Mouse (Mus musculus) CH12.LX (cell line): Measurements from ENCODE around the gene Cdkn1b. TPM values are rescaled to one million over a fixed set of nuclear protein-coding genes. Genes with fewer than 3 reads are reported as not detected.

Experiments
- DNase-seq: peaks from one replicate; pipeline ENCODE4 v3.0.0-alpha.2; 2013; ENCODE audit errors: extremely low read depth
- H3K27ac ChIP-seq: 2 replicates; pipeline ENCODE4 v1.5.1; 2012; ENCODE audit warnings: low read depth, mild to moderate bottlenecking, control low read depth, moderate library complexity; ENCODE audit not compliant: insufficient read depth
- H3K27me3 ChIP-seq: replicated peaks from 2 replicates; pipeline ENCODE3; 2012; ENCODE audit warnings: inconsistent platforms
- H3K36me3 ChIP-seq, 2 experiments: replicated peaks in 1 of 2; 2 replicates each; pipeline versions ENCODE3 to v1.6.1; 2012; ENCODE audit warnings: inconsistent platforms in 1 of 2, low read length in 1 of 2, mild to moderate bottlenecking in 1 of 2, mixed read lengths in 1 of 2, moderate library complexity in 1 of 2; ENCODE audit not compliant: control insufficient read depth in 1 of 2, insufficient read depth in 1 of 2
- H3K4me1 ChIP-seq, 2 experiments: 2 replicates each; pipeline ENCODE4 v1.6.1; 2012; ENCODE audit warnings: inconsistent platforms in 1 of 2, moderate library complexity in 1 of 2; ENCODE audit not compliant: insufficient read depth in 2 of 2, control insufficient read depth in 1 of 2
- H3K4me2 ChIP-seq: 2 replicates; pipeline ENCODE4 v1.6.1; 2012; ENCODE audit warnings: low read depth, mild to moderate bottlenecking, control low read depth; ENCODE audit not compliant: poor library complexity, insufficient read depth, severe bottlenecking
- H3K4me3 ChIP-seq, 3 experiments: fragments of 150-350 bp in 1 of 3; sonication (generic) in 1 of 3; replicated peaks in 1 of 3; 2 replicates each; pipeline versions ENCODE3 to v1.5.1; 2011 to 2012; ENCODE audit warnings: low read depth in 2 of 3, low read length in 2 of 3, mild to moderate bottlenecking in 2 of 3, moderate library complexity in 2 of 3, control low read depth in 1 of 3, improper control_type of control experiment in 1 of 3, inconsistent platforms in 1 of 3, mixed read lengths in 1 of 3; ENCODE audit not compliant: poor library complexity in 1 of 3
- H3K79me2 ChIP-seq: replicated peaks from 2 replicates; pipeline ENCODE4 v1.6.1; 2012; ENCODE audit warnings: mild to moderate bottlenecking, moderate library complexity; ENCODE audit not compliant: control insufficient read depth, poor library complexity, insufficient read depth, severe bottlenecking; ENCODE audit errors: extremely low read depth
- H3K9ac ChIP-seq: 2 replicates; pipeline ENCODE4 v1.6.1; 2012; ENCODE audit warnings: low read depth, mild to moderate bottlenecking, control low read depth, moderate library complexity; ENCODE audit not compliant: insufficient read depth
- H3K9me3 ChIP-seq: replicated peaks from 2 replicates; pipeline ENCODE3; 2012; ENCODE audit warnings: low read length, inconsistent platforms, mixed read lengths
- BHLHE40 ChIP-seq: IDR thresholded peaks from 2 replicates; pipeline ENCODE4 v1.6.1; 2011; ENCODE audit warnings: mild to moderate bottlenecking, low read depth, low read length, improper control_type of control experiment
- CHD2 ChIP-seq: IDR thresholded peaks from 2 replicates; pipeline ENCODE4 v1.6.1; 2011; ENCODE audit warnings: low read length, improper control_type of control experiment
- ETS1 ChIP-seq: conservative IDR thresholded peaks from 2 replicates; pipeline ENCODE4 v1.6.1; 2012; ENCODE audit warnings: low read depth, mild to moderate bottlenecking, inconsistent platforms, low read length, improper control_type of control experiment, moderate library complexity
- HCFC1 ChIP-seq: IDR thresholded peaks from 2 replicates; pipeline ENCODE4 v1.6.1; 2012; ENCODE audit warnings: low read depth, mild to moderate bottlenecking, inconsistent platforms, low read length, improper control_type of control experiment
- MEF2A ChIP-seq: IDR thresholded peaks from 2 replicates; pipeline ENCODE4 v1.6.1; 2014; ENCODE audit warnings: low read depth, mild to moderate bottlenecking, inconsistent platforms, low read length, improper control_type of control experiment, borderline replicate concordance
- NRF1 ChIP-seq: IDR thresholded peaks from 2 replicates; pipeline ENCODE4 v1.6.1; 2014; ENCODE audit warnings: low read depth, mild to moderate bottlenecking, inconsistent platforms, low read length, improper control_type of control experiment, moderate library complexity
- POLR2AphosphoS2 ChIP-seq: IDR thresholded peaks from 2 replicates; pipeline ENCODE4 v1.6.1; 2011; ENCODE audit warnings: low read depth, low read length, improper control_type of control experiment
- USF2 ChIP-seq: conservative IDR thresholded peaks from 2 replicates; pipeline ENCODE4 v1.6.1; 2011; ENCODE audit warnings: low read depth, low read length, improper control_type of control experiment
- dilution Hi-C: fragments of 300-500 bp; cut with MboI; formaldehyde crosslinking; loops from 2 replicates; pipeline ENCODE4 v1.14.3; 2020; ENCODE audit warnings: low sequenced_read_pairs; ENCODE audit not compliant: extremely low pct_unique_long_range_greater_than_20kb, extremely low pct_ligation_motif_present
- in situ Hi-C: fragments of 300-500 bp; cut with MboI; formaldehyde crosslinking; loops from 3 replicates; pipeline ENCODE4 v1.14.3; 2019; ENCODE audit warnings: low sequenced_read_pairs, low pct_ligation_motif_present, low pct_unique_long_range_greater_than_20kb, mixed read lengths
- polyA plus RNA-seq: library from polyadenylated mRNA; unstranded; fragments of >175 nt; gene quantifications from 2 replicates; pipeline ENCODE4 v1.2.1, GENCODE M21; 2012; ENCODE audit warnings: low read depth; ENCODE audit not compliant: insufficient read length
- total RNA-seq, 2 experiments: library from RNA; depleted of rRNA; stranded (reverse); fragments of 300-350 nt in 1 of 2; fragments of >200 nt in 1 of 2; gene quantifications; 2 replicates each; pipeline ENCODE4 v1.2.3; 2012 to 2014

Gene Cdkn1b
- total and polyA plus RNA-seq, 3 experiments, result 19.2 to 23.5 (median 20.9) TPM

- TF ChIP-seq POLR2AphosphoS2 (no peak), BHLHE40 (peak; percentile 59)
- TF ChIP-seq, all 38 proteins: peak for 1
- dilution Hi-C loops, result no loop called here
- peaks cover 29% of the 10 kb centered on the region for H3K79me2 ChIP-seq
- in situ Hi-C loops, result no loop called here
- H3K4me3 ChIP-seq, result no peak overlapping the region
- no peak overlapping the region for H3K27ac ChIP-seq
- DNase-seq, result no peak
- H3K4me2 ChIP-seq, result no peak overlapping the region
- H3K36me3 ChIP-seq, result peaks cover 0 to 3% of the 10 kb centered on the region in 2 experiments
- peaks cover 0 to 20% of the 10 kb centered on the region in 2 experiments; a peak in 2 of 4 replicates for H3K4me1 ChIP-seq
- H3K27me3 ChIP-seq, result no peaks in the 10 kb centered on the region
- H3K9ac ChIP-seq, result no peak overlapping the region
- H3K9me3 ChIP-seq, result no peaks in the 10 kb centered on the region
These were observed 1.4 kb upstream of the Cdkn1b start for GRCm38 (mm10) chr6:134918769-134919168.

- Histone ChIP-seq H3K36me3 (peaks cover 0 to 5% of the 10 kb centered on the region in 2 experiments), H3K4me1 (peaks cover 0 to 26% of the 10 kb centered on the region in 2 experiments; a peak in 2 of 4 replicates), H3K27me3 (no peaks in the 10 kb centered on the region), H3K27ac (peak overlapping the region; percentile 2; the same call in 1 of the 2 replicates), H3K4me3 (peak overlapping the region; percentile 84 to 99 (median 88)), H3K9ac (peak overlapping the region; percentile 86), H3K9me3 (no peaks in the 10 kb centered on the region), H3K4me2 (peak overlapping the region; percentile 80), H3K79me2 (peaks cover 34% of the 10 kb centered on the region)
- in situ Hi-C loops, result no loop called here
- DNase-seq, result no peak
- dilution Hi-C loops, result no loop called here
- TF ChIP-seq NRF1 (no peak), HCFC1 (no peak), USF2 (no peak), MEF2A (no peak), ETS1 (no peak)
- TF ChIP-seq, all 38 proteins: peak for 0
These were observed 551 bp upstream of the Cdkn1b start for GRCm38 (mm10) chr6:134919511-134920189.

- Histone ChIP-seq H3K79me2 (peaks cover 34% of the 10 kb centered on the region), H3K4me2 (peak overlapping the region; percentile 98; the same call in 1 of the 2 replicates), H3K27me3 (no peaks in the 10 kb centered on the region), H3K9ac (peak overlapping the region; percentile 97), H3K9me3 (no peaks in the 10 kb centered on the region), H3K4me3 (peak overlapping the region; percentile 84 to 99 (median 88)), H3K36me3 (peaks cover 0 to 5% of the 10 kb centered on the region in 2 experiments), H3K27ac (peak overlapping the region; percentile 84; the same call in 1 of the 2 replicates), H3K4me1 (peaks cover 0 to 26% of the 10 kb centered on the region in 2 experiments; a peak in 2 of 4 replicates)
- in situ Hi-C loops (no loop called here), dilution Hi-C loops (no loop called here)
- no peak for DNase-seq
- no peak for TF ChIP-seq CHD2
- TF ChIP-seq ETS1, result 0 out of 2 replicates have a peak, but pooled peaks have one; percentile 24
These were observed 953 bp downstream of the Cdkn1b start for GRCm38 (mm10) chr6:134921014-134921694.
